Mouse (Mus musculus) cerebellum, adult 2 months (tissue): Measurements from ENCODE around the gene Anxa6. TPM values are rescaled to one million over a fixed set of nuclear protein-coding genes. Genes with fewer than 3 reads are reported as not detected.
A peak's percentile ranks its signal among the peaks of the same experiment; 100 is the strongest.

ENCODE experiments used
- DNase-seq, 2 experiments: peaks; one replicate each; pipeline ENCODE4 v3.0.0; 2021
- H3K27ac ChIP-seq: fragments of 200-500 bp; 2 replicates; pipeline ENCODE4 v1.5.1; 2012; ENCODE audit warnings: low read length, control low read depth, inconsistent platforms; ENCODE audit not compliant: insufficient read depth
- H3K27me3 ChIP-seq: fragments of 200-500 bp; 2 replicates; pipeline ENCODE4 v1.6.1; 2012; ENCODE audit warnings: inconsistent platforms, mild to moderate bottlenecking, low read length, moderate library complexity; ENCODE audit not compliant: control insufficient read depth, insufficient read depth
- H3K4me1 ChIP-seq: fragments of 200-500 bp; 2 replicates; pipeline ENCODE4 v1.6.1; 2011; ENCODE audit warnings: low read length; ENCODE audit not compliant: control insufficient read depth, insufficient read depth
- H3K4me3 ChIP-seq: fragments of 200-500 bp; replicated peaks from 2 replicates; pipeline ENCODE3; 2011; ENCODE audit warnings: mild to moderate bottlenecking, low read depth, low read length, control low read depth; ENCODE audit not compliant: insufficient read depth
- CTCF ChIP-seq: fragments of 200-500 bp; IDR thresholded peaks from 2 replicates; pipeline ENCODE4 v1.5.1; 2011; ENCODE audit warnings: low read depth, mild to moderate bottlenecking, control low read depth, low read length, moderate library complexity, borderline replicate concordance; ENCODE audit not compliant: insufficient read depth
- POLR2A ChIP-seq: fragments of 200-500 bp; IDR thresholded peaks from 2 replicates; pipeline ENCODE4 v1.6.1; 2011; ENCODE audit warnings: low read length, control low read depth, borderline replicate concordance; ENCODE audit not compliant: insufficient read depth
- WGBS: fragments of 180-500 bp; shearing (Covaris S2); methylation state at CpG from one replicate; pipeline ENCODE4 v1.1.7; 2018; 5-methylcytosine and 5-hydroxymethylcytosine counted together
- polyA plus RNA-seq: library from polyadenylated mRNA; depleted of rRNA; stranded (reverse); fragments of >200 nt; gene quantifications from 2 replicates; pipeline ENCODE4 v1.2.3, GENCODE M21; 2012

Anxa6 gene
- polyA plus RNA-seq, 1 experiment, result 131 TPM

DNA sequence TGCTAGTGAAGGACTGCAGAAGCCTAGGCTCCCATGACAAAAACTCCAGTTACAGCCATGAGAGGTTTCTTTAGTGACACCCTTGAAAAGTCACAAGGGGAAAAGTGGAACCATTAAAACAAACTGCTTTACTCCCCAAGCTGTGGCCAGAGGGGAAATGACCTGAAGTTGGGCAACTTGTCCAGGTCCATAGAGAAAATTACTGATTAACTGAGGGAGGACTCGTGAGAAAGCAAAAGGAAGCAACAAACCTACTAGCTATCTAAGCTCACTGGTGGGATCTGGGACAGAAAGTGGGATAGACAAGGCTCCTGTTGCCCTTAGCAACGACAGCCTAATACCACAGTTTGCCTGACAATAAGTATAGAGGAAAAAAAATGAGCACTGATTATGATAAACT is 4.7 kb downstream of the Anxa6 start:
- DNase-seq, result no peak
- no peaks in the 10 kb centered on the region for H3K27me3 ChIP-seq
- H3K4me1 ChIP-seq, result peaks cover 16% of the 10 kb centered on the region
- H3K27ac ChIP-seq, result no peak overlapping the region
- WGBS, result 75% methylated on average over 2 of the region's 2 CpGs
- H3K4me3 ChIP-seq, result no peak overlapping the region
- TF ChIP-seq CTCF (no peak), POLR2A (no peak)

DNA sequence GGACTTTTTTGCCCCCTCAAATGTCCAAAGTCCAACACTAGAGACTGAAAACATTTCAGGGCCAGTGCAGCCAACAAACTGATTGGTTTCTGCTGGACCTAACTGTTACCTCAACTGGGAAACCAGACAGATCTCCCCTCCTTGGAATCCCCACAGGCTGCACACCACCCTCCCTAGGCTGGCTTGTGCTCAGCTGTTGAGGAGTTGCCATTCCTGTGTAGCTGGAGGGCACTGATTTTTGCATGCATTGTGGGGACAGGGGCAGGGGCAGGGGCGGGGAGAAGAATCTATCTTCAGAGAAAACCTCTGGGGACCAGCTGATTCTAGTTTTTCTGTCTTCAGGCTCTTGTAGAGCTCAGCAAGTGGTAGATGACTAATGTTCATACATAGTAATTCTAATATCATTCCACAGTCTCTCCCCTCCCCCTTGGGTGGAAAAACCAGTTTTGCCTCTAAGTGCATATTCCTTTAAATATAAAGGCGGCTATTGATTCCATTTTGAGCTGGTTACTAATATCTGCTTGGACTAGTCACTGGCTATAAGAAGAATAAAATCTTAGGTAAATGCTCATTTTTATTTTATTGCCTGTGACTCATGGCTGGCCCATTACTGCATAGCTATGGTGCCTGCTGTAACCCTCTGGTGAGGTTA is 5.9 kb downstream of the Anxa6 start:
- H3K4me1 ChIP-seq, result peaks cover 21% of the 10 kb centered on the region

DNA sequence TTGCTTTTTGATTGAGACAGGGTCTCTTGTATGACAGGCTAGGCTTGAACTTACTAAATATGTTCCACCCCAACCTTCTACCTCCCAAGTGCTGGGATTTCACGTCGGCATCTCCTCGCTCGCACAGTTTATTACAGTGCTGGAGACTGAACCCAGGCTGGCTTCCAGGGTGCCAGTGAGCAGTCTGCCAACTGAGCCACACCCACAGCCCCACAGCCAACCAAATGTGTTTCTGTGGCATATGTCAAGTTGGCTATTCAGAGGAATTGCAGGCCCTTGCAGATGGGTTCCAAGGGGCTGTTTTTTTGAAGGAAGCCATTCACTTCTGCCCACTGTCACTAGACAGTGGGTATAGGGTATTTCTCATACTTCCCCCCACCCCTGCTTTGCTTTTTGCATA is 7.3 kb downstream of the Anxa6 start:
- TF ChIP-seq POLR2A, result no peak
- no peak for TF ChIP-seq CTCF
- Histone ChIP-seq H3K27ac (no peak overlapping the region), H3K27me3 (no peaks in the 10 kb centered on the region), H3K4me3 (no peak overlapping the region), H3K4me1 (peaks cover 28% of the 10 kb centered on the region)
- peak; percentile 67 to 74 for DNase-seq
- 11% methylated on average over 4 of the region's 4 CpGs for WGBS

More for the DNA sequence above, 5.9 kb downstream of the Anxa6 start:
- WGBS, result 83% methylated on average over 2 of the region's 2 CpGs
- DNase-seq, result no peak
- no peak overlapping the region for H3K27ac ChIP-seq
- no peak overlapping the region for H3K4me3 ChIP-seq
- TF ChIP-seq POLR2A, result no peak
- TF ChIP-seq CTCF, result no peak
- no peaks in the 10 kb centered on the region for H3K27me3 ChIP-seq

DNA sequence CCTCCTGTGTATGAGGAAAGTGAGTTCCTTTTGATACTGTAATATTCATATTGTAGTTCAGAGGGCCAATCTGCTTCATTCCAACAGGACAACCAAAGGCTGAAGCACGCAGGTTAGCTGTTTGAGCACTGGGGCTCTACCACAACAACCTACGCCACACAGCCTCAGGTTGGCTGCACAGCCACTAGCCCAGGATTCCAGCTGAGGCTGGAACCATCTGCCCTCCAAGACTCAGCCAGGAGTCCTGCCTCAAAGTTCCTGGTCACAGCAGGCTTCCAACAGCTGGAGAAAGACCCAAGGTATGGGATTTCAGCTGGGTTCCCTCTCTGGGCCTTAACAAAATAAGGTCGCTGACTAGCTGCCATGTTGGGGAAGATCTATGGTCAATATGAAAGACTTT is 9.7 kb downstream of the Anxa6 start:
- no peaks in the 10 kb centered on the region for H3K27me3 ChIP-seq
- no peak overlapping the region for H3K4me3 ChIP-seq
- WGBS, result 45% methylated on average over 3 of the region's 3 CpGs
- H3K4me1 ChIP-seq, result peaks cover 28% of the 10 kb centered on the region
- DNase-seq, result no peak
- no peak overlapping the region for H3K27ac ChIP-seq
- TF ChIP-seq CTCF, result no peak
- TF ChIP-seq POLR2A, result no peak

DNA sequence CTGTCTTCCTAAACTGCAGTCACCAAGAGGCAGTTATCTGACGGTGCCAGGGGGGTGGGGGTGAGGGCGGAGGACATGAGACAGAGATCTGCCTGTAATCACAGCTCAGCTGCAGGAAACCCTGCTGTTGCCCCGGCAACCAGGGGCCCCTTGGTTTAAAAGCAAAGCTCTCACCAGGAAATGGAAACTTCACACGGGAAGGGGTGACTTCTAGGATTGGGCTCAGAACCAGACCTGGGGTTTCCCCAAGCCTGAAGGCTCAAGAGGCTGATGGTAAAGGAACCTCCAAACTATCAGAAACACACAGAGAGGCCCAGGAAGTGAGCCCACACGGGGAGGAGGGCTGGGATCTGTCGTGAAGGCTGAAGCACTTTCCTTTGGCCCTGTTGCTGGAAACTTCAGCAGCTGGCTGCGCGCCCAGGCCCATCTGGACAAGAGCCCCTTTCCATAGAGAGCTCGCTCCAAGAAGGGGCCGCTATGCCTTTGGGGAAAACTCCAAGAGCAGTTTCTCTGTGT is 10.1 kb downstream of the Anxa6 start:
- TF ChIP-seq CTCF (no peak), POLR2A (no peak)
- DNase-seq, result peak; percentile 40 to 46
- Histone ChIP-seq H3K27ac (no peak overlapping the region), H3K4me3 (no peak overlapping the region), H3K4me1 (peaks cover 28% of the 10 kb centered on the region), H3K27me3 (no peaks in the 10 kb centered on the region)
- 31% methylated on average over 10 of the region's 10 CpGs for WGBS

DNA sequence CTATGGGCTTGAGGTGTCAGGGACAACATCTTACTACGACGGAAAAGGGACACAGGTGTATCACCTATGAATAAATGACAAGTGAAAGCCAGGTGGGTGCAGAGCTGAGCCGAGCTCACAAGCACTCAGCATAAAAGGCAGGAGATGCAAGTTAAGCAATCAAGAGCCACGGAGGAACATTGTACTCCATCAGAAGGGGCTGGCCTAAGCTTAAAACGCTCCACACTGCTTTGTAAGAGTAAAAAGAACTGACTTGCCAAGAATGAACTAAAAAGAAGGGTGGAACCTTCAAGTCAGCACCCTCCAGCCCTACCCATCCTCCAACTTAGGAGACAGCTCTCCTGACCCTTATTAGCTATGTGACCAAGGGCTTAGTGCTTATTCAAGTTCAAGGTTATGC is 10.7 kb downstream of the Anxa6 start:
- H3K4me1 ChIP-seq, result peaks cover 23% of the 10 kb centered on the region
- WGBS, result 64% methylated on average over 5 of the region's 5 CpGs

DNA sequence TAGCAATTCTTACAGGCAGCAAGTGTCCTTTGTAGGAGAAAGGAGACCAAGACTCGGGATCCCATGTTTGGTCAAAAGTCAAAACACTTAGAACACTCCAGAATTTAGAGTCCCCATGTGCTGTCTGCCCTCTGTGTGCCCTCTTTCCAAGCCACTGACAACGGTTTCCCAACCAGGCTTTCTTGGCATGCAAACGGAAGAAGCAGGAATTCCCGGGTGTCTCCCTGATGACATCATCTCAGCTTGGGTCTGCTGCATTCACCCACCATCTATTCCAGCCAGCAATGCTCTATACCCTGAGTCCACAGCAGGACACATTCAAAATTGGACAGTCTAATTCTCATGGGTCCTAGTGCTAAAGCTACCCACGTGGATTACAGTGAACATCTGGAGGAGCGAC is 11.4 kb downstream of the Anxa6 start:
- WGBS, result 23% methylated on average over 6 of the region's 6 CpGs
- no peak overlapping the region for H3K27ac ChIP-seq

More for the DNA sequence above, 10.7 kb downstream of the Anxa6 start:
- no peaks in the 10 kb centered on the region for H3K27me3 ChIP-seq
- no peak overlapping the region for H3K4me3 ChIP-seq
- H3K27ac ChIP-seq, result no peak overlapping the region
- TF ChIP-seq CTCF (no peak), POLR2A (no peak)
- no peak for DNase-seq

DNA sequence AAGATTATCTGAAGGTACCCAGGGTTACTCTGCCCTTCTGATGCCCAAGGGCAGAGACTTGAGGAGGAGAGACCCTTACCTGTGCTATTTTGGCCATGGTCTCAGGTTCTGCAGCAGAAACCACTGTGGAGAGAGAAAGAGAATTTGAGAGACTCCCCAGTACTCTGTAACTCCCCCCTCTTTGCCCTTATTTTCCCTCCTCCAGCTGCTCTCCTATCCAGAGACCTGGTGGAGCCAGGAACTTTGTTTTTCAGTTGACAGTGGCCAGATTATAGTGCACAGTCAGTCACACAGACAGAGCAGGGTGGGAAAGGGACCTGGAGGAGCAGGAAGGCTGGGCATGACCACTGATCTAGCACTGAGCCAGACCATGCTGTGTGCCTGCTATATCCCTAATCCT is 11.8 kb downstream of the Anxa6 start:
- TF ChIP-seq CTCF, result no peak
- no peak for TF ChIP-seq POLR2A
- no peak overlapping the region for H3K4me3 ChIP-seq
- no peak for DNase-seq
- no peaks in the 10 kb centered on the region for H3K27me3 ChIP-seq
- H3K4me1 ChIP-seq, result peaks cover 26% of the 10 kb centered on the region
- H3K27ac ChIP-seq, result no peak overlapping the region

More for the DNA sequence above, 11.4 kb downstream of the Anxa6 start:
- TF ChIP-seq CTCF, result no peak
- Histone ChIP-seq H3K27me3 (no peaks in the 10 kb centered on the region), H3K4me1 (peaks cover 25% of the 10 kb centered on the region), H3K4me3 (no peak overlapping the region)
- no peak for DNase-seq
